Mouse (Mus musculus) stomach, postnatal 0 days (tissue): ENCODE measurements around the gene Fam193a.

Experiments
- CTCF ChIP-seq: IDR thresholded peaks from 2 replicates; pipeline ENCODE4 v1.5.1; 2016; ENCODE audit warnings: antibody characterized with exemption, low read depth, mild to moderate bottlenecking, moderate library complexity
- EP300 ChIP-seq: optimal IDR thresholded peaks from 2 replicates; pipeline ENCODE3; 2016; ENCODE audit warnings: antibody characterized with exemption

DNA sequence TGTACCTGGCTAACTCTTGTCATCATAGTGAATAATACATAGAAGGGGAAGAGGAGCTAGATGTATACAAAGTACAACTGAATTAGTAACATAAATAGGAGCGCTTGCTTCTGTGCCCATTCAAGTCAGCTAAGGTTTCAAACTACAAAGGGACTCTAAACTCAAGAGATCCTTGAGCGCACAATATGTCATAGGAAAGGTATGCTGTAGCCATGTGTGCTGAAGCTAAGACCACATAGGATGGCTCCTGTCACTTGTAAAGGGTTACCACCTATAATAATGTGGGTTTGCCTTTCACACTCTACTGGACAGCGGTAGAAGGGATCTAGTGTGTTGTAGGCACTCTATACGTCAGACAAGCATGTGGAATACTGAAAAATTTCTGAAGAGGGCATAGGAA, 68.3 kb downstream of the Fam193a start:
- TF ChIP-seq CTCF (no peak), EP300 (no peak)
